Mouse (Mus musculus) embryonic facial prominence, embryonic 13.5 days (tissue): Measurements from ENCODE around the gene Snai1. TPM values are rescaled to one million over a fixed set of nuclear protein-coding genes. Genes with fewer than 3 reads are reported as not detected.

ENCODE experiments used
- ATAC-seq: fragments of 200-750 bp; cut with Nextera tagmentation; 2 replicates; pipeline ENCODE4 v1.8.0; 2017; ENCODE audit warnings: low read depth; ENCODE audit not compliant: insufficient number of reproducible peaks, insufficient read depth, low FRiP score, low TSS enrichment
- H3K27ac ChIP-seq: fragments of 300-500 bp; sonication (generic); 2 replicates; pipeline ENCODE4 v1.5.1; 2015; ENCODE audit warnings: moderate library complexity, mild to moderate bottlenecking, inconsistent platforms
- H3K27me3 ChIP-seq: fragments of 300-500 bp; sonication (generic); 2 replicates; pipeline ENCODE4 v1.6.1; 2015; ENCODE audit warnings: mild to moderate bottlenecking, inconsistent platforms
- H3K36me3 ChIP-seq: fragments of 300-500 bp; sonication (generic); 2 replicates; pipeline ENCODE4 v1.6.1; 2015; ENCODE audit warnings: mild to moderate bottlenecking, inconsistent platforms
- H3K4me1 ChIP-seq: fragments of 300-500 bp; sonication (generic); 2 replicates; pipeline ENCODE4 v1.6.1; 2015; ENCODE audit warnings: inconsistent platforms
- H3K4me2 ChIP-seq: fragments of 300-500 bp; sonication (generic); 2 replicates; pipeline ENCODE4 v1.6.1; 2015; ENCODE audit warnings: moderate library complexity, mild to moderate bottlenecking, inconsistent platforms
- H3K4me3 ChIP-seq: fragments of 300-500 bp; sonication (generic); 2 replicates; pipeline ENCODE4 v1.5.1; 2015; ENCODE audit warnings: mild to moderate bottlenecking, inconsistent platforms
- H3K9ac ChIP-seq: fragments of 300-500 bp; sonication (generic); 2 replicates; pipeline ENCODE4 v1.6.1; 2015; ENCODE audit warnings: mild to moderate bottlenecking, inconsistent platforms
- H3K9me3 ChIP-seq: fragments of 300-500 bp; sonication (generic); 2 replicates; pipeline ENCODE4 v1.6.1; 2016; ENCODE audit warnings: inconsistent platforms
- WGBS: fragments of 180-500 bp; shearing (Covaris S2); methylation state at CpG from one replicate; pipeline ENCODE4 v1.1.7; 2015; ENCODE audit warnings: mixed read lengths; 5-methylcytosine and 5-hydroxymethylcytosine counted together
- polyA plus RNA-seq: library from polyadenylated mRNA; unstranded; fragments of >200 nt; fragmentation: Nextera tagmentation; extraction: Ambion mirVana; gene quantifications from 2 replicates; pipeline ENCODE4 v1.2.1, GENCODE M21; 2015

The Snai1 gene
- polyA plus RNA-seq, 1 experiment from 2014 or later: 129 TPM

DNA sequence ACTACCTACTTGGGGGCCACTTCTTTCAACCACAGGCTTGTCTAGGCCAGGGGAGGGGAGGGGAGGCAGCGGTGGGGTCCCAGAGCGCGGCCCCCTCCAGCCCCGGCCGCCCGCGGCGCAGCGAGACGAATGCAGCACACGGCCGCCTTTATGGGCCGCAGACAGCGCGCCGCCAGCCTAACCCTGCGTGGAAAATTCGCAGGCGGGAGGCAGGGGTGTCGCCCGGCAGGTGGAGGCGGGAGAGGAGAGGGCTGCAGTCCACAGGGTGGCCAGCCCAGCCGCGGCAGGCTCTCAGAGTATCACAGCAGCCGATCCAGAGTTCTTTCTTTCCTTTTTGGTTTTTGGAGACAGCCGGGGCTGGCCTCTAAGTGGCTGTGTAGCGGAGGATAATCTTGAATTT is 21.4 kb downstream of the Snai1 start:
- Histone ChIP-seq H3K27ac (peak overlapping the region; percentile 90), H3K27me3 (0 out of 2 replicates have a peak, but pooled peaks cover 3% of the 10 kb centered on the region), H3K4me2 (peak overlapping the region; percentile 56), H3K4me3 (peak overlapping the region; percentile 18), H3K4me1 (peaks cover 70% of the 10 kb centered on the region), H3K9me3 (no peaks in the 10 kb centered on the region), H3K36me3 (no peaks in the 10 kb centered on the region), H3K9ac (peak overlapping the region; percentile 57)
- 4% methylated on average over 27 of the region's 27 CpGs for WGBS
- ATAC-seq: peak; percentile 49

DNA sequence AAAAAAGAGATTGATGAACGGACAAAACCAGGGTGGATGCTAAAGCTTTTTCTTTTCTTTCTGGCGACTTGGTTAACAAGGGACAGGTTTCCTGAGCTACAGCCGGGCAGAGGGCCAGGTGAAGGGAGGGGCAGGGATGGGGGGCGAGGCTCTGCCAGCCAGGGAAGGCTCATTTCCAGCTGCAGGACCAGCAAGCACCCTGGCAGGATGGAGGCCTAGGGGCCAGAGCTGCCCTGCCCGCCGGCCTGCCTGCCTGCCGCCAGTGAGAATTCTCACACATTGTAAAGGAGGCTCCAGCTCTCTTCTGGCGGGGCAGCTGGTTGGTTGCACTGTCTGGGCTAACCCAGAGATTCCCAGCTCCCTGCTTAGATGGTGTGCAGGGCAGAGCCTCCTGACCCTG is 24.1 kb downstream of the Snai1 start:
- ATAC-seq: no peak
- 10% methylated on average over 8 of the region's 8 CpGs for WGBS
- Histone ChIP-seq H3K4me3 (no peak overlapping the region), H3K4me1 (peaks cover 78% of the 10 kb centered on the region), H3K4me2 (no peak overlapping the region), H3K27ac (peak overlapping the region; percentile 96), H3K9ac (peak overlapping the region; percentile 40), H3K9me3 (no peaks in the 10 kb centered on the region), H3K36me3 (no peaks in the 10 kb centered on the region), H3K27me3 (0 out of 2 replicates have a peak, but pooled peaks cover 3% of the 10 kb centered on the region)

DNA sequence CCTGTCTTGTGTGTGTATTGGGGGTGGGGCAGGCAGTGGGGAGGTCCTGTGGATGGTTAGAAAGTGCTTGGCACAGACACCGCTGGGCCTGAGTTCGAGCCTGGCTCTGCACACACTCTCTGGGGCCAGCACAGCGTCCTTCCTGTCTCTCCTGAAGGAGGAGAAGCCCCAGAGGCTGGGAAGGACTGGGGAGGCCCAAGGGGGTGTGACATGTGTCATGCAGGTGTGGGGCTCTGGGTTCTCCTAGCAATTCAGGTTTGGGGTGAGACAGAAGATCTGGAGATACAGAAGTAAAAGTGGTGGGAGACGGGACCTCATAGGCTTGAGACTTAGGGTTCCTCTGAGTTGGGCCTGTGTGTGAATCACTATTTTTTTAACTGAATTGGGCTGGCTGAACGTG is 25.0 kb downstream of the Snai1 start:
- Histone ChIP-seq H3K27me3 (0 out of 2 replicates have a peak, but pooled peaks cover 3% of the 10 kb centered on the region), H3K4me3 (no peak overlapping the region), H3K4me1 (peaks cover 81% of the 10 kb centered on the region), H3K36me3 (no peaks in the 10 kb centered on the region), H3K27ac (peak overlapping the region; percentile 96), H3K9me3 (no peaks in the 10 kb centered on the region), H3K9ac (0 out of 2 replicates have a peak overlapping the region, but pooled peaks have one; percentile 40), H3K4me2 (peak overlapping the region; percentile 37; the same call in 1 of the 2 replicates)
- no peak for ATAC-seq
- WGBS: 44% methylated on average over 5 of the region's 5 CpGs

DNA sequence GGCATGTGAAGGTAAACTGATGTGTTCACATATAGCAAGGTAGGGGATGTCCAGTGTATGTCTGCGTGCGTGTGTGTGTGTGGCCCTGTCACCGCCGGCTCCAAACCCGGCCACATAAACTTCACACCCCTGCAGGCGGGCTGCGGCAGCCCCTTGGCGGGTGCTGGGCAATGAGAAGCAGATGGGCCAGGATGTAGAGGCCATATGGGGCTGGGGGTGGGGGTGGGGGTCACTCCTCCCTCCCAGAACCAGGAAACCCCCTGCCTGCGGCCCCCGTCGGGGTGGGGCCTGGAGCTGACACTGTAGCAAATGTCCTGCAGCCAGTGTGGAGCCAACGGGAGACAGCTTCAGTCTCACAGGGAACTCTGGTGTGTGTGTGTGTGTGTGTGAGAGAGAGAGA is 25.7 kb downstream of the Snai1 start:
- peak overlapping the region; percentile 37 for H3K4me2 ChIP-seq
- H3K4me3 ChIP-seq: no peak overlapping the region
- 12% methylated on average over 12 of the region's 12 CpGs for WGBS

DNA sequence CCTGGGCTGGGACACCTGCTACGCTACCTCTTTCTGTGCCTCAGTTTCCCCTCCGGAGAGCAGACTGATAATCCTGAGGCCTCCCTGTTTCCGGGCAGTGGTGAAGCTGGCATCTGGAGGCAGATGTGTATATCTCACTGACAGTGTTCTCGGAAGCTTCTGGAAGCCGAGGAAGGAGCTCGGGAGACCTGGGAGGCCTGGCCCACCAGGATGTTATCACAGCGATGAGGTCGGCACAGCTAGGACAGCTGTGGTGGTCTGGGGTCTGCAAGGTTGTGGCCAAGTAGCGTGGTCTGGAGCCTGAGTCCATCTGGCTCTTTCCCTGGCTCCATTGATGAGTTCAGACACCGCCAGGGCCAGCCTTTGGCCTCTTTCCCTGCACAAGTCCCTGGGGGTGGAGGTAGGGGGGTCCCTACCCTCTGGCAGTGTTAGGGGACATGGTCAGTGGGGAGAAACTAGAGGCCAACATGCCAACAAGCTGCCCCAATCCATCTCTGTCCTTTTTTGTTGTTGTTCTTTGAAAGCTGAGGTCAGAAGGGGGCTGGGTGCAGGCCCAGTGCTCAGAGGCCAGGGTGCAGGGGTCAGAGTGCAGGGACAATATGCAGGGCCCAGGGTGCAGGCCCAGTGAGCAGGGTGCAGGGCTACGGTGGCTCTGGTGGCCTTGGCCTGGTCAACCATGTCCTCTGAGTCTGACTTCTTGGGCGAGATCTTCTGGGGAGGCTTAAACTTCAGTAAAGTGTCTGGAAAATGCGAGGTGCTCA is 26.7 kb downstream of the Snai1 start:
- H3K4me3 ChIP-seq: no peak overlapping the region
- no peaks in the 10 kb centered on the region for H3K36me3 ChIP-seq
- no peaks in the 10 kb centered on the region for H3K9me3 ChIP-seq
- ATAC-seq: no peak
- H3K4me1 ChIP-seq: peaks cover 73% of the 10 kb centered on the region
- H3K27ac ChIP-seq: peak overlapping the region; percentile 96
- 65% methylated on average over 13 of the region's 13 CpGs for WGBS
- H3K9ac ChIP-seq: peak overlapping the region; percentile 46; the same call in 1 of the 2 replicates
- H3K27me3 ChIP-seq: 0 out of 2 replicates have a peak, but pooled peaks cover under 1% of the 10 kb centered on the region
- peak overlapping the region; percentile 37 for H3K4me2 ChIP-seq

More for the DNA sequence above, 25.7 kb downstream of the Snai1 start:
- Histone ChIP-seq H3K27ac (peak overlapping the region; percentile 96), H3K36me3 (no peaks in the 10 kb centered on the region), H3K27me3 (0 out of 2 replicates have a peak, but pooled peaks cover 3% of the 10 kb centered on the region), H3K9ac (0 out of 2 replicates have a peak overlapping the region, but pooled peaks have one; percentile 36), H3K4me1 (peaks cover 81% of the 10 kb centered on the region), H3K9me3 (no peaks in the 10 kb centered on the region)
- peak; percentile 70 for ATAC-seq

DNA sequence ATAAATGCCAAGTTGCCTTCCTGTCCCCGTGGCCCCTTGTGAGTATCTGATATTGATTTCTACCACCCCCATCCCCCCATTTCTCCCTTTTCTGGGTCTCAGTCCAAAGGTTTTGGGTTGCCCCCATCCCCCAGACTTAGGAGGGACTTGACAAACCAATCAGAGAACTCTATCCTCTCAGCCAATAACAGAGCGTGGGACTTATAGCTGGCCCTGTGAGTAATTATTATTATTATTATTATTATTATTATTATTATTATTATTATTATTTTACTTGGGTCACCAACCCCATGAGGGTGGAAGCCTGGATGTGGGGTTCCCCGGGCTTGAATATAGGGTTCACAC is 27.3 kb downstream of the Snai1 start:
- no peak for ATAC-seq
- H3K4me2 ChIP-seq: peak overlapping the region; percentile 53
- no peaks in the 10 kb centered on the region for H3K9me3 ChIP-seq
- no peak overlapping the region for H3K4me3 ChIP-seq
- no peaks in the 10 kb centered on the region for H3K27me3 ChIP-seq
- H3K27ac ChIP-seq: peak overlapping the region; percentile 96
- WGBS: 33% methylated on average over 3 of the region's 3 CpGs
- H3K36me3 ChIP-seq: no peaks in the 10 kb centered on the region
- peak overlapping the region; percentile 60; the same call in 1 of the 2 replicates for H3K9ac ChIP-seq
- H3K4me1 ChIP-seq: peaks cover 73% of the 10 kb centered on the region

DNA sequence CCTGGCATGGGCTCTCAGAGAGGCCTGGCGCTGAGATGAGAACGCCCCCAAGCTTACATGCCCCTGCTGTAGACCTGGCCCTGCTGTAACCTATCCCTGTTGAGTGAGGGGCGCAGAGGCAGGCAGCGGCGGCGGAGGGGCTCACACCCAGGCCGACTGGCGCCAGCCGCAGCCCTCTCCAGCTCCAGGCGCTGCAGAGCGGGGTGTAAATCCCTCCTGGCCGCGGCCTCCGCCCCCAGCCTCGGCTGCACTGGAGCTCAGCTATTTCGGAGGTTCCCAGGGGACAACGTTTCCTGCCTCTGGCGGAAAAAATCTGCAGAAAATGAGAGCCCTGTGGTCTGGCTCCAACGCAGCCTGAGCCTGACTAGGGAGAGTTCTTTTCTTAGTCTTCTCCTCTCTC is 27.7 kb downstream of the Snai1 start:
- H3K27ac ChIP-seq: peak overlapping the region; percentile 96
- H3K27me3 ChIP-seq: no peaks in the 10 kb centered on the region
- H3K4me2 ChIP-seq: peak overlapping the region; percentile 53
- peaks cover 73% of the 10 kb centered on the region for H3K4me1 ChIP-seq
- WGBS: 2% methylated on average over 19 of the region's 19 CpGs
- H3K9me3 ChIP-seq: no peaks in the 10 kb centered on the region
- H3K9ac ChIP-seq: peak overlapping the region; percentile 60
- ATAC-seq: peak; percentile 35
- no peaks in the 10 kb centered on the region for H3K36me3 ChIP-seq
- peak overlapping the region; percentile 26 for H3K4me3 ChIP-seq

DNA sequence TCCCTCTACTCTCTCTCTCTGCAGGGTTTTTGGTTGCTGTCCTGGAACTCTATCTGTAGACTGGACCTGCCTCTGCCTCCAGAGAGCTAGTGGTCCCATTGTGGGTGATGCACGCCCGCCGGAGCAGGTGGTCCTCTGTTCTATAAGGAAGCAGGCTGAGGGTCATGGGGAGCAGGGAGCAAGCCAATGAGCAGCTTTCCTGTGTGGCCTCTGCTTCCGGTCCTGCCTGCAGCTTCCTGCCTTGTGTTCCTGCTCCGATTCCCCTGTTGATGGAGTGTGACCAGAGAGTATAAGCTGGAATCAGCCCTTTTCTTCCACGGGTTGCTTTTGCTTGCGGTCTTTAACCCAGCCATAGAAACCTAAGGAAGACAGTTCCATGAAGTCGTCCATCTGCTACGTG is 30.1 kb downstream of the Snai1 start:
- Histone ChIP-seq H3K4me3 (no peak overlapping the region), H3K9me3 (no peaks in the 10 kb centered on the region), H3K36me3 (no peaks in the 10 kb centered on the region), H3K27ac (peak overlapping the region; percentile 48; the same call in 1 of the 2 replicates), H3K27me3 (no peaks in the 10 kb centered on the region), H3K4me1 (peaks cover 62% of the 10 kb centered on the region), H3K9ac (0 out of 2 replicates have a peak overlapping the region, but pooled peaks have one; percentile 36), H3K4me2 (no peak overlapping the region)
- 74% methylated on average over 9 of the region's 9 CpGs for WGBS
- no peak for ATAC-seq

DNA sequence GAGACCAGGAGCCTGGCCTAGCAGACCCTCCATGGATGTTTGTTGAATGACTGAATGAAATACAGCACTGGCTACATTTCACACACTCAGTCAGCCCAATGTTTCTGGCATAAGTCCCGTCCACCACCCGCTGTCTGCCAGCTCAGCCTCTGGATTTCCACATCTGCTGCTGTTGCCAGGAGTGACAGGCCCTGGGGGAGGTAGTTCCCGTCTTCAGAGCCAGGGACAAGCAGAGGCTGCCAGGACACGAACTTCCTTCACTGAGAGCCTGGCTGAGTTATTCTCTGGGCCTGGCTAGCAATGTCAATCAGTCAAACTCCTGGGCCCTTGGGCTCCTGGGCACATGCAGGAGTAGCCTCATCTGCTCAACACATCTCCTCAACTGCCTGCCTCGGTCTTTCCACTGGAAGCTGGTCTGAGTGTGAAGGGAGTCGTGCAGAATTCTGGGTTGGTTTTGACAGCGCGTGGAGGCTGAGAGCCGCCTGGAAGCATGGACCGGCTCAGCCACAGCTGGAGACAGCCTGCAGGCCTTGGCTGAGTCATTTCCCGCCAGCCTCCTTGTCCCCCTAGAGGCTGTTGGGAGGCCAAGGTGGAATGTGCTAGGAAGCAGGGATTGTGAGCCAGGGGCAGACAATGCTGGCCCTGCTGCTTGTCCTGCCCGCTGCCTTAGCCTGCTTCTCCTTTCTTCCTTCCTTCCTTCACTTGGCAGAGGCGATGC is 32.1 kb downstream of the Snai1 start:
- peak overlapping the region; percentile 87 for H3K27ac ChIP-seq
- no peak overlapping the region for H3K9ac ChIP-seq
- 43% methylated on average over 13 of the region's 13 CpGs for WGBS
- H3K4me3 ChIP-seq: no peak overlapping the region
- 0 out of 2 replicates have a peak, but pooled peaks have one; percentile 11 for ATAC-seq
- no peaks in the 10 kb centered on the region for H3K36me3 ChIP-seq
- no peaks in the 10 kb centered on the region for H3K27me3 ChIP-seq
- peaks cover 44% of the 10 kb centered on the region for H3K4me1 ChIP-seq
- no peak overlapping the region for H3K4me2 ChIP-seq
- no peaks in the 10 kb centered on the region for H3K9me3 ChIP-seq

DNA sequence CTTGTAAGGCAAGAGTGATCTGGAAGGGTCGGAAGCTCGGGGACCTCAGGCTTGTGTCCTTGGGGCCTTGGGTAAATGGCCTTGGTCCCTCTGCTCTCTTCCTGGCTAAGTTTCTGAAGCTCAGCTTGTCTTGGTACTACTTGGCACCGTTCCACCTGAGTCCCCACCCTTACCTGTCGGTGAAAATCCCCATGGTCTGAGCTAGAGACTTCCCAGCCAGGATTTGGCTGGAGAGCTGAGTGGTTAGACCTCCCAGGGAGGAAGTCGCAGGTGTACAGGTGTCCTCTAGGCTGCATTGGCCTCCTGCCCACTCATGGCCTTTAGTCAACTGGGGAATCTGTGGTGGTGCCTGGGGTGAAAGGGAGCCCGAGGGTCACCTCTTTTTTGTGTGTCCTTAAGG is 32.8 kb downstream of the Snai1 start:
- H3K27ac ChIP-seq: peak overlapping the region; percentile 87
- WGBS: 91% methylated on average over 6 of the region's 6 CpGs
- ATAC-seq: no peak
- no peak overlapping the region for H3K9ac ChIP-seq
- no peaks in the 10 kb centered on the region for H3K36me3 ChIP-seq
- H3K4me3 ChIP-seq: no peak overlapping the region
- no peaks in the 10 kb centered on the region for H3K9me3 ChIP-seq
- H3K27me3 ChIP-seq: no peaks in the 10 kb centered on the region
- H3K4me1 ChIP-seq: peaks cover 37% of the 10 kb centered on the region
- H3K4me2 ChIP-seq: no peak overlapping the region

DNA sequence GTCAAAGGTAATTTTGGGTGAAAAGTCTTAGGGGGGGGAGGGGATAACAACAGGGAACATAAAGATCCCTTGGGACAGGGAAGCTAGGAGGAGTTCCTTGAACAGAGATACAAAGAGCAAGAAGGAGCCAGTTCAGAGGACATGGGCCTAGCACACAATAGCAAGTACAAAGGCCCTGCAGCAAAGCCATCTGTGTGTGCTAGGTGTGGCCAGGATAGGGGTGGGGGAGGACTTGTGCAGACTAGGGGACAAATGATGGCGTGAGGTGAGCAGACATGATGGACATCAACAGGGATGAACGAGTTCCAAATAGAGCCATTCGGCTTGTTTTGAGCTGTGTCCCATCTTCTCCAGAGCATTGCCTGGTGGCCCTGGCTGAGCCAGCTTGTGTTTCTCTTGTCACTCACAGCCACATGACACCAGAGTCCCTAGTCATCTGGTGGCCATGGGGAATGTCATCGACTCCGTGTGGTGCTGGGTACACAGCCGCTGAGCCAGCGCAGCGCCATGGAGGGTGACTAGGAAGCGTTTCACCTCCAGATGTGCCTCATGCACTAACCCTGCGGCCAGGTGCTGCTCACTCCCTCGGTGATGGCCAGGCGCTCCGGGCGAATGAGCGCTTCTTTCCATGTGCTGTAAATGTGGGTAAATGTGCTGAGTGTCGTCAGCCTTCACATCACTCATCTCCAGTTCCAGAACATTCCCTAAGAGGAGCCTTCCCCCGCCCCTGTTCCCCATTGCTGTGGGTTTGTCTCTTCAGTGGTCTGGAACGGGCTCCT is 33.6 kb downstream of the Snai1 start:
- H3K36me3 ChIP-seq: no peaks in the 10 kb centered on the region
- no peak for ATAC-seq

More for the DNA sequence above, 33.6 kb downstream of the Snai1 start:
- Histone ChIP-seq H3K9me3 (no peaks in the 10 kb centered on the region), H3K4me1 (peaks cover 32% of the 10 kb centered on the region), H3K4me2 (no peak overlapping the region), H3K9ac (no peak overlapping the region), H3K27me3 (no peaks in the 10 kb centered on the region), H3K4me3 (no peak overlapping the region), H3K27ac (no peak overlapping the region)
- WGBS: 78% methylated on average over 18 of the region's 18 CpGs
